Comparison of ENCODE assay signal across 25 mouse cellular contexts in the genomic region with DNA sequence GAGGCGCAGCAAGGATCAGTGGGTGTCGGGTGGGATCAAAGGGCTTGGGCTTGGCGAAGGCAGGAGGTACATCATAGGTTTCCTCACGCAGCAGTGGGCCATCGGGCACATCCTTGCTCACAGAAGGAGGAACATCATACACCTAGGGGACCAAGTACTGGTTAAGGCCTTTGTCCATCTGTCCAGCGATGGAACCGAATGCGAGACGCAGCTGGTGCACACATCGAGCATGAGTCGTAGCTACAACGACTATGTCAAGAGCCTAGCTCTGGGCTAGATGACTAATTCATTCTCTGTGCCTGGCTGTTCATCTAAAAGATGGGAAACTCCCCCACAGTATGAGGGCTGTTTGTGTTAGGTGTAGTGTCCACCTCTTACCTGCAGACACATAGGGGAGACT. TPM values are rescaled to one million over a fixed set of nuclear protein-coding genes. Genes with fewer than 3 reads are reported as not detected.
"Had no signal": no experiment of that assay in that cellular context is flagged by ENCODE, and none has a peak within 500 bp of the region (broad histone marks: within the 10 kb centered on the region; RNA-seq: fewer than 3 reads in every experiment).

No protein-coding gene starts in this region.

- H3K4me3 ChIP-seq: limb, embryonic 12.5 days; limb, embryonic 15.5 days; lung, embryonic 15.5 days; megakaryocyte, embryonic 14.5 days; midbrain, embryonic 10.5 days; midbrain, embryonic 13.5 days; stomach, embryonic 15.5 days had no signal

- H3K4me2 ChIP-seq: limb, embryonic 12.5 days; limb, embryonic 15.5 days; liver, embryonic 11.5 days; lung, embryonic 15.5 days; midbrain, embryonic 13.5 days; stomach, embryonic 15.5 days had no signal

- DNase-seq: kidney, postnatal 14 days; kidney, postnatal 4 days; left cerebral cortex, postnatal 4 days; lung, adult 18-20 months; lung, postnatal 10 days; lung, postnatal 36 days; thymus, postnatal 25 days had no signal

- H3K9me3 ChIP-seq: limb, embryonic 12.5 days; limb, embryonic 15.5 days; lung, embryonic 15.5 days; megakaryocyte, embryonic 14.5 days; midbrain, embryonic 10.5 days; midbrain, embryonic 13.5 days; stomach, embryonic 15.5 days had no signal

- H3K27ac ChIP-seq: limb, embryonic 12.5 days; limb, embryonic 15.5 days; liver, embryonic 14.5 days; lung, embryonic 15.5 days; midbrain, embryonic 10.5 days; stomach, embryonic 15.5 days had no signal

- H3K27me3 ChIP-seq: limb, embryonic 12.5 days; limb, embryonic 15.5 days; lung, embryonic 15.5 days; midbrain, embryonic 13.5 days; stomach, embryonic 15.5 days had no signal

RNA-seq across cellular contexts. Expression of gene Ctrb1, which starts 23.5 kb away (rescaled TPM):
- total RNA-seq: layer of hippocampus, adult 18-20 months; layer of hippocampus, postnatal 14 days; left cerebral cortex, adult 8-10 months; left cerebral cortex, postnatal 14 days; left cerebral cortex, postnatal 4 days; monocyte, adult 5-6 weeks had no signal
- polyA plus RNA-seq: kidney, embryonic 16.5 days; limb, embryonic 12.5 days; liver, embryonic 11.5 days; midbrain, embryonic 10.5 days; midbrain, embryonic 16.5 days; neural tube, embryonic 11.5 days; neural tube, embryonic 14.5 days had no signal

RNA-seq across cellular contexts. Expression of gene Bcar1, which starts 29.3 kb away (rescaled TPM):
- total RNA-seq: monocyte, adult 5-6 weeks had no signal
